Mouse (Mus musculus) left cerebral cortex, postnatal 14 days (tissue): Measurements from ENCODE around the gene Lpp. TPM values are rescaled to one million over a fixed set of nuclear protein-coding genes. Genes with fewer than 3 reads are reported as not detected.

ENCODE experiments used
- DNase-seq, 2 experiments: peaks; one replicate each; pipeline ENCODE4 v3.0.0; 2021 to 2022; ENCODE audit warnings: low spot score in 2 of 2, mixed read lengths in 1 of 2
- intact Hi-C: fragments of 180-260 bp; cut with DNase I; formaldehyde crosslinking; loops from one replicate; pipeline ENCODE4 v1.15.1; 2025
- total RNA-seq, 2 experiments: library from RNA; stranded (reverse); gene quantifications; 2 replicates each; pipeline ENCODE4 v1.2.3; 2021

The Lpp gene
- total RNA-seq, 2 experiments from 2014 or later, result 6.8 to 8.3 TPM

DNA sequence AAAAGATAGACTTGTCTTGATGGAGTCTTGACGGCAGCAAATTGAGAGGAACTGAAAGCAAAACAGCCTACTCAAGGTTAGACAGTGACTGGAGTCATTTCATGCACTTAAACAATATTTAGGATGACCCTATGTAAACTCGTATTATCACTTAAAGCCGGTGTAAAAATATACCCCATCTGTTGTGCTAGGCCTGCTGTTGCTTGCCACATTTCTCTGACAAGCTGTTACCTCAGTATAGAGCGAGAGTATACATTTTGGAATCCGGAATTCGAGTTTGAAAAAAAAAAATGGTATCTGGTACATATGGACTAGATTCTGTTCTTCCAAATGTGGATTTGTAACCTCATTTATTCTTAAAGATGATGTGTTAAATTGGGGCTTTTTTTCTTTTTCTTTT, 416.5 kb downstream of the Lpp start:
- peak in 1 of 2 experiments; percentile 16 for DNase-seq
- intact Hi-C loops, result loop anchor here (5.0 kb wide), 1 partner anchor 452 kb away; no protein-coding TSS in a partner anchor

DNA sequence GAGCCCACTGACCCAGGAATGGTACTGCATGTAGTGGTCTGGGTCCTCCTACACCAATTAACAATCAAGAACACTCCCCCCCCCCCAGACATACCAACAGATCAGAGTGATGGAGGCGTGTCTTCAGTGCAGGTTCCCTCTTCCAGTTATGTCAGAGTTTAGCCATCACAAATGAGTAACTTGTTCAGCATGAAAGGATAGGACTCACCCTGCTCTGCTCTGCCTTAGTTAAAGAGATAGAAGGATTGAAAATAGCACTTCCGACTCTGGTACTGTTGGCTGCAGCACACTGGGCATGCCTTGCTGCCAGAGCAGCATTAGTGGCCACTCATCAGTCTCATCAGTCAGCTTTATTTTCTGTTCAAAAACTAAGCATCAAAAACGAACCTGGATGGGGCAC, 423.3 kb downstream of the Lpp start:
- no peak for DNase-seq
- intact Hi-C loops, result no loop called here

DNA sequence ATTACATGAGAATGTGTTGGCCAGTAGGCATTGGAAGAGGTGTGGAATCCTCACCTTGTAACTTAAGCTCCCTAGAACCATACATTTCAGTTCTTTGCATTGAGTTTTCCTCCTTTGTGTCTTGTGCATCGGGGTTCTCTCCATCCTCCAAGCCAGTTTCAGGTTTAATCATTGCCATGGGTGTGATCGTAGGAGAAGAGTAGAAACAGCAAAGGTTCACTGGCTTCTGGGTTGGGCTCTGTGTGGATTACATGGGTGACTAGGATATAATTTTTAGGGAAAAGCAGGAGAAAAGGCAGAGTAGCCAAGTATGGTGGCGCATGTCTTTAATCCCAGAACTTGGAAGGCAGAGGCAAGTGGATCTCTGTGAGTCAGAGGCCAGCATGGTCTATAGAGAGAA, 424.1 kb downstream of the Lpp start:
- intact Hi-C loops, result no loop called here
- DNase-seq, result no peak

DNA sequence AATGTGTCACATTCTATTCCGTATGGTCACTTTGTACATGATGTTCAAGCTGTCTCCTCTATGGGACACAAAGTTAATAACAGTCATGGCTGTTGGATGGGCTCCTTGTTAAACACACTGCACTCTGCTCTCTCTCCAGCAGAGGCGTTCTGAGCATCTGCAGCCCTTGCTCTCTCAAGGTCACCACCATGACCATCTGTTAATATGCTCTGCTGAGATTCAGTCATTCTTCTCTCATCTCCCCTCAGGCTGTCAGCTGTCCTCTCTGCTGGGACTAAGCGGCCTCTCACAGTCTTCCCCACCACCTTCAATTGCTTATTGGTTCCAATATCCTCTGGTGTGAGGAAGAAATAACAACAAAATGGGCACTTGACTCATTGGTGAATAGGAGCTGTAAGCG, 425.8 kb downstream of the Lpp start:
- intact Hi-C loops, result no loop called here

DNA sequence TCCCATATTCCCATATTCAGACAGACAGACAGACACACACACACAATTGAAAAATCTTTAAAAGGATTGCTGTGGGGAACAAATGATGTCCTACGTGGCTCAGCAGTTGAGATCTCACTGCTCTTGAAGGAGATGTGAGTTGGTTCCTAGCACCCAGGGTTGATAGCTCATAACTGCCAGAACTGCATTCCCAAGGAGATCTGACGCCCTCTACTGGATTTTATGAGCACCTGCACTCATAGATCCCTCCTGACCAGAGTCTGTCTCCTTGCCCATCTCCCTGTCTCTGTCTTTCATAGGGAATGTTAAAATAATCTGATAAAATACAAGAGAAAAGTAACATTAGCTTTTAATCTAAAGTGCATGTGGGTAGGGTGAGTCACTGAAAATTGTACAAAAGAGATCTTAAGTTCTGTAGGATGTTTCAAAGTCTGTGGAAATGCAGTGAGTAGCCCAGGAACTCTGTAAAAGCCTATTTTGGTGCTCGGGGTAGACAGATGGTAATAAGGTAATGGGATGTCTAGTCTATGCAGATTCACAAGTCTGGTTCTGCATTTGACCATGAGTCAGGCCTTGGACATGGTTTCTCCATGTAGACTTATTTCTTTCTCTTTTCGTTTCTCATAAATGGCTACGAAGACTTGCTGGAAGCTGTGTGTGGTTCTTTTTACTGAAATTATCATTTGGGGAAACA, 429.0 kb downstream of the Lpp start:
- DNase-seq, result no peak
- intact Hi-C loops, result no loop called here

More for the DNA sequence above, 425.8 kb downstream of the Lpp start:
- DNase-seq, result no peak

DNA sequence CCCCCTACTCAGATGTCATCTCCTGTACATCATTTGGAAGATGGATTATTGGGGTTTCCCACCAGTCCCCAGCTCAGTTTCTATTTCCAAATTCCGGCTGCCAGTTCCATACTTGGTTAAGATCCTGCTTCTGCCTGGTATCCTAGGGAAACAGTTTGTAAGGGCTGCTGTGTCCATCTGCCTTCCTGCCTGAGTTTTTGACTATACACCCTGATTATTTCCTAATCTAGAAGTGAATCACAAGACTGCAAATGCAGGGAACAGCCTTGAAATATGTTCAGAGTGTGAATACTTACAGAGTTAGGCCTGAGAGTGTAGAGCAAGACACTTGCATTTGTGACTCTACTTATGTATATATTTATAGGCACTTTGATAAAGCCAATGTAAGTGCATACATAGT, 429.6 kb downstream of the Lpp start:
- no peak for DNase-seq
- intact Hi-C loops, result no loop called here

DNA sequence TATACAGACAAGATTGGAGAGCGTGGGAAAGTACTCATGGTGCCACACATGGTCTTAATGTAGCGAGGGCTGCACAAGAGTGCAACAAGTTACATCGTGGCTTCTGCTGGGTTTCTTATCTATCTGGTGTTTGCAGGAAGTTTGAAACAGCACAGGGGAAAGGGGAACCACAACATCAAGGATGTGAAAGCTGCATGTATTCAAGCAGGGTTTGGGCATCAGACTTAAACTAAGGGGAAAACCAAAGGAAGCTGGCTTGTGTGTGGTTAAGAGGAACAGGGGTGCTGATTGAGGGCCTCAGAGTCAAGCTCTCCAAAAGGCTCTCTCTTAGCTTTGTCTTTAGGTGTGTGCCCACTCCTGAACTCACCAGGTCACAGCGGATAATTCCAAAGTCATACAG, 433.1 kb downstream of the Lpp start:
- intact Hi-C loops, result no loop called here
- DNase-seq, result no peak

DNA sequence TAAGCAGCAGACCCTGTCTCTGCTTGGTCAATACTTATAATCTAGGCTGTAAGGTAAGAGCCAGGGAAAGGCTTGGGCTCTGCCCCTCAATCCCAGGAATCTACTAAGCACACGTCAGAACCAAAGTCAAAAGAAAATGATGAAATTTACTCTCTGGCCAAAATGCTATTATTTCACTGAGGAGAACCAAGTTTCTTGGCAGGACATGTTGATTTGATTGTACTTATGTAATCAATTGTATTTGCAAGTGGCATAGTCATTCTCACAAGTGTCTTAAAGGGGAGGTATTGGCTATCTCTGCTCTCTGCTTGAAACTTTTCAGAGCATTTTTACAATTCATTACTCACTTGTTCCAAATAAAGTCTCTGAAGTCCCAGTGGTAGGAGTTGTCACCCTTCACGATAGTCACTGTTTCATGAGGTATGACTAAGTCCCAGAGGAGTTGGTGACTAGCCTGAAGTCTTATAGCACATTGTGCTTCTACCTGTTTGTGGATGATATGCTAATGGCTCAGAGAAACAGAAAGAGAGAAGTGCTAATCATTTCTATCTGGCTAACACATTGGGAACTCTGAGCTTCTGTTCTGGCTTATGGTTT, 435.0 kb downstream of the Lpp start:
- intact Hi-C loops, result no loop called here
- DNase-seq, result no peak

DNA sequence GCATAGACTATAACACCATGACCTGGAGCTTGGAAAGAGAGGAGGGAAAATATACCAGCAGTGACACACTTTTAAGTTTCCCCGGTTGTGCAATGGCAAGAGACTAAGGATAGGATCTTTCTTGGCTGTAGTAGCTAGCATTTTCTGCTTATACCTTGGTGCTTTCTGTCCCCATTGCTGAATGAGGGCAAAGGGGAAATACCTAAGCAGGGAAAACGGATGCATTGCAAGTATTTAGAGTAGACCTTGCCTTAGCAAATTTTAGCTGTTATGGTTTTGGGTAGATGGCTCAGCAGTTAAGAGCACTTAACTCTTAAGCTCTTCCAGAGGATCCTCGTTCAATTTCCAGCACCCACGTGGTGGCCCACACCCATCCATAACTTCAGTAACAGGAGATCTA, 436.6 kb downstream of the Lpp start:
- DNase-seq, result no peak
- intact Hi-C loops, result no loop called here

DNA sequence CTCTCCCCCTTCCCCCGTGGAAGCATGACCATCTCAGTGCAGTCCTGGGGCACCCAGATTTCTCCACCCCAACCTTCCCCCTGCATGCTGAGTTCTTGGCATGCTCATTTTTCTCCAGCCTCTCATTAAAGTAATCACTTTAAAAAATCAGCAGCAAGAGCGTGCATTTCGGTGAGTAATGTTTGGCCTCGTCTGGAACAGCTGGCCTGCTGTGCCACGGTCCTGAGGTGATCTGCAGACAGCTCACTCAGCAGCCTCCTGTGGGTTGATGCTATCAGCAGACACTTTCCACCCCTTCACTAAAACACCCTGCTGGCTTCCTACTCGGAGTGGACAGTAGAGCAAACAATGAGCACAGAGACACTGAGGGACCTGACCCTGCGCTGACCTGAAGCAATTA, 437.6 kb downstream of the Lpp start:
- no peak for DNase-seq
- intact Hi-C loops, result no loop called here

DNA sequence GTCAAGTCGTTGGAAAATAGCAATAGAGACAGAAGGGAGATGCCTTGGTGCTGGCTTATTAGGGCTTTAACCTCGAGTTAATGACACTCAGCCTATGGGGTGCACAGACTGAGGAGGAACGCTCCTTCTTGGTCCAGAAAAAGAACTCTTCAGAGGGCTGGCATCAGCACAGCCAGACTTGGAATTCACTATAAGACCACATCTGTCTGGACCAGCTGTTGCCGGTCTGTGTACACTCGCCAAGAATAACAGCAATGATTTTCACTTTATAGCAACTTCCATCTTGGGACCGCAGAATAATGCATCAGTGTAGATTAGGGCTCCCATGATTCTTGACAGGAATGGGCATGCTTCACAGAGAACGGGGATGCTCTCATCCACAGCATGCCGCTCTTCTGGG, 439.9 kb downstream of the Lpp start:
- no peak for DNase-seq
- intact Hi-C loops, result no loop called here

DNA sequence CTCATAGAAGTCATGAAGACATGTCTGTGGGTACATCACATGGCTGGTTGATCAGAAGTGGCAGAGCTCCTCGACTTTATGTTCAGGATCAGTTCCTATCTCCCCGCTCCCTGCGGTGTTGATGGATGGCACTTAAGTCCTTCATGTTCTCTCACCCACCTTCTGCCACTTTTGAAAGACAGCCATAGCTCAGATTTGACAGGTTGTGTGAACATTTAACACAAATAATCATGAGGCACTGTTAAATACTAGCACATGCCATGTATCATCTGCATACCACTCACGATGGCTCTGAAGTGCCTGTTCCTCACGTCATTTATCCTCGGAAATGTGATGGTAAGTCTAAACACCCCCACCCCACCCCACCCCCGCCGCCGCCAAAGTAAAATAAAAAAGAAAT, 441.2 kb downstream of the Lpp start:
- DNase-seq, result no peak
- intact Hi-C loops, result no loop called here

DNA sequence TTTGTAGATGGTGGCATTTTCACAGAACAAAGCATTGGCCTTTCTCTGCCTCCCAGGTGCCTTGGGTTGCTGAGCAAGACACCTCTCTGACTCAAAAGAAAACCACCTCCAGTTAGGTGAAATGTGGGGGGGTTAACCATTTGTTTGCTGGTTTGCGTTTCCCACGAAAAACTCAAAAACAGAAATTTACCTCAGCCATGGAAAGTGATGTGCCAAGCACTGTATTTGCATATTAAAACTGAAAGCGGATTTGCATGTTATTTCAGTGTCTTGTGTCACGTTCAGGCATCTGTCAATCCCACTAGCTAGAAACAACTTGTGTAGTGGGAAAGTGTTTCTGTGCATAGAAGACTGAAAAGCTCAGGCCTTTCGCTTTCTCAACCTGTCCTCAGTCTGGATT, 443.2 kb downstream of the Lpp start:
- intact Hi-C loops, result no loop called here
- no peak for DNase-seq

DNA sequence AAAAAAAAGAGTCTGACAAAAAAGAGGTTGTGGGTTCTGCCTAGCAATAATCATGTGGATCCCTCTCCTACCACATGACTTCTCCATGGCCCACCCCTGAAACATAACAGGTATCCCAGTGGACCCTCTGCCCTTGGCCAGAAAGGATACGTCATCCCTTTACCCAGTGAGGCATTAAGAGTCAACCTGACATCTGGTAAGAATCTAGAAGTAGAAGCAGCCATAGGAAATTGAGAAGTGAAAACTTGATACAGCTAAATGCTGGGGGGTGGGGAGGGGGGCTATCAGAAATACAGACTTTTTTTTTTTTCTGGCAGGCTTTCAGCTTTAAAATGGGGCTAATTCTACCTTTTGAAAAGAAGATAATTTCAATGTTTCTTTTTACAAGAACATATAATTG, 445.7 kb downstream of the Lpp start:
- intact Hi-C loops, result no loop called here
- no peak for DNase-seq

DNA sequence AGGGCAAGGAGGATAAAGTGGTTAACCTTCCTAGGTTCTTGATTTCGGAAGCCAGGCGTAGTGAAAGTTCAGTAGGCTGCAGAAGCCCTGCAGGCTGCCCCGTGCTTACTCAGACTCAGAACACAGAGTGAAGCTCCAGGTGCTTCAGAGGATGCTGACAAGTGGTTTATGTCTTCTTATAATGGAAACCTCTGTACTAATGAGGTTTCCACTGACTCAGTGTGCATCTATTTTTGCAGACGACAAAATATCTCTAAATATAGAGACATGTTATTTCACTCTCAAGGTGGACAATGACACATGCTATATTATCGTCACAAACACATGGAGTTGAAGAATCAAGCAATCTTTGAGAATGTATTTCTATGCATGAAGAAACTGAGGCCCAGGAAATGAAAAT, 446.8 kb downstream of the Lpp start:
- intact Hi-C loops, result no loop called here
- no peak for DNase-seq

DNA sequence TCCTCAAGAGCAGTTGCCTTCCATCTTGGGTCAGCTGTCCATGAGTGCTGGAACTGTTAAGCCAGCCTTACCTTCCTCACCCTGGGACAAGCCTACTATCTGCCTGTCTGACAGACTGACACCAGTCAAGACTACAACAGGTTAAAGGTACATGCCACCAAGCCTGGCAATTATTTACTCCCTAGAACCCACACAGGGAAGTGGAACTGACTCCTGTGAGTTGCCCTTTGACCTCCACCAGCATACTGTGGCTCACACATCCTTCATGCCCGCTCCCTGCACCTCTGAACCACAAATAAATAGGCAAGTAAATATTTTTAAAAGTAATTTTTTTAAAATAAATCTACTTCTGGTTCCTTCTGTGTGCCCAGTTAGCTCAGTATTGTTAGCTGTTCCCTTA, 452.8 kb downstream of the Lpp start:
- DNase-seq, result no peak
- intact Hi-C loops, result no loop called here

DNA sequence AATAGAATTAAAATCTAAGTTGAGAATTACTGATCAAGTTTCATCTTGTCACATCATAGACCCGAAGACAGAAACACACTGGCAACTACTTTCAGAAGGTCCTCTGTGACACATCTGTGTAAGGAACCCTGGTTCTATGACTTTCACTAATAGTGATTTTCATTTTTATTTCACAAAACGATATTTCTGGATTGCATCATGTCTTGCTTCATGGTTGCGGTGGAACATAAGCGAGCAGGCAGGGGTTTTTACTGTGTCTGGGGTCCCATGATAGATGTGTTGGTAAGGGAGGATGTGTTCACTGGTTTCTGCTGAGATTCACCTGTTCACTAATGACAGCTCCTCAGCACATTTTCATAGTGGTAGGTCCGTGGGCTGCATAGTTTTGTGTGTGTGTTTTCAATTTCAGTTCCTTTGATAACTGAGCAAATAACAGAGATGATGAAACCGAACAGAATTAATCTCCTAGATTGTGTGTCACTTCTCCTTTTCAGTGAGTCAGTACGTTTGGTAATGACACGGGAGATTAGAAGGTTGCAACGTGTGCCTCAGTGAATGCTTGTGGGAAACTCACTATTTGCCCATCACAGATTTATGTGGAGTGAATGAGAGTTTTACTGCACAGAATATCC, 466.3 kb downstream of the Lpp start:
- intact Hi-C loops, result no loop called here
- DNase-seq, result no peak

DNA sequence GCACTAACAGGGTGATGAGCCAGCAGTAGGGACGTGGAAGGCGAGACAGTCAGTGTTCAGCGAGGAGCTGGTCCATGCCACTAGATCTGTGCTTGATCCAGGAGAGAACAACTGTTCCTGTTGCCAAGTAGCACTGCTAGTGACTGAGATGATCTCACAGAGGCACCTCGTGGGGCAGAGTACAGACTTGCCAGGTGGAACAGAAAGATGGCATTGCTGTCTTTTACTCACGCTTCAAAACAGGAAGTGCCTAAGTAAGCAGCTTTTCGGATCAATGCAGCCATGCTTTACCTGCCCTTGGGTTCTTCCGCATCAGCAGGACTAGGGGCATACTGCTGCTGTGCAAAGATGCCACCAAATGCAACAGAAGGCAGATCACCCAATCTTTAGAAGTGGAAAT, 467.1 kb downstream of the Lpp start:
- intact Hi-C loops, result no loop called here
- DNase-seq, result no peak

DNA sequence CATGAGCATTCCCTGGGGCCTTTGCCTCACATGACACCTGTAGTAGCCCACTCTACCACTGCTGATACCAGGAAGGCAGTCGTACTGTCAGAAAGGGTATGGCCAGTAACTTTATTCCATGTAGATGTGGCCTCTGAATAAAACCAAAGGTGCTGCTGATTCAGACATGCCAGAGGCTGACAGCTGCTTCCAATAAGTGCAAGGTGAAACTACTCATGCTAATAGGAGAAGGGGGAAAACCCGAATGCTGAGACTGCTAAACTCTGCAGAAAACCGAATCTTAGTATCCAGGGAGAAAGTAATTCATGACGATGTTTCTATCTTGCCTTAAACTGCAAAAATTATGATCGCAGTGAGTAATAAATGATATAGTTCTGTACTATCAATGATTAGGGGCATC, 468.1 kb downstream of the Lpp start:
- no peak for DNase-seq
- intact Hi-C loops, result no loop called here

DNA sequence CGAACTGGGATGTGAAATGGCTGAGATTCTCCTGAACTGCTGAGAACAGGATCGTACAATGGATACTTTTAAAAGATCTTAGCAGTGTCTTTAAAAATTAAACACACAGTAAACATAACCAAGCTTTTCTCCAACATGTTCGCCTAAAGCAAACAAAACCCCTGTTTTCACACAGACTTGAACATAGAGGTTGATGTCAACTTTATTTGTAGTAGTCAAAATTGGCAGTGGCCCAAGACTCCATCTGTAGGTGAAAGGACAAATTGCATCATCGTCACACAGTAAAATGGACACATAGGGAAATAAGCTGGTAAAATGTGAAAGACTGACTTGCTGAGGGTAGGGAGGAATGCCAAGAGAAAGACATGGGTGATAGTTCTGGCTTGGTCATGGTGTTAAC, 480.9 kb downstream of the Lpp start:
- intact Hi-C loops, result no loop called here
- no peak for DNase-seq

DNA sequence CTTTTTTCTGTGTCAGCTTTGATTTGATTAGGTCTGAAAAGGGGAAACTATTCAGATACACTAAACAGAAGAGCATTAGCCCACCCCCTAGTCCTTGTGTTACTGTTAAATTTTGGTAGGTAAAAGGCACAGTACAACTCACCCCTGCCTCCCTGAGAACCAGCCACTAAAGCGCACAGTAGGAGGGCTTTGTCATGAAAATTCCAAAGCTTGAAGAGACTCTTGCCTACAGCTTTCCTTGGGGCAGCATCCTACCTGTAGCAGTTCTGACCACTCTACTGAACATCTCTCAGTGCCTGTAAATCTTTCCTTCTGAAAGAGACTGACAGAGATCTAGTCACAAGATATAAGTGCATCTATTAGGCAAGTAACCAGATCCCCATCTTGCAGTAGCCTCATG, 482.4 kb downstream of the Lpp start:
- intact Hi-C loops, result no loop called here
- DNase-seq, result no peak
